Mouse (Mus musculus) activated CD4-positive, CD25-positive, alpha-beta regulatory T cell, adult 9 weeks (primary cell): ENCODE data around the gene Nop14. TPM values are rescaled to one million over a fixed set of nuclear protein-coding genes. Genes with fewer than 3 reads are reported as not detected.

Experiments used
- polyA plus RNA-seq: library from polyadenylated mRNA; unstranded; fragments of 100-300 nt; shearing (Covaris generic); gene quantifications from one replicate; pipeline ENCODE4 v1.2.1, GENCODE M21; 2017

The Nop14 gene
- 38.3 TPM for polyA plus RNA-seq

GRCm38 (mm10) chr5:34659686-34660590 lies at the start of gene Nop14, which contains the start of gene Grk4:
Gene Nop14, minus strand, starts transcription at chr5:34660148.
Gene Grk4, plus strand, starts transcription at chr5:34660379.

DNA sequence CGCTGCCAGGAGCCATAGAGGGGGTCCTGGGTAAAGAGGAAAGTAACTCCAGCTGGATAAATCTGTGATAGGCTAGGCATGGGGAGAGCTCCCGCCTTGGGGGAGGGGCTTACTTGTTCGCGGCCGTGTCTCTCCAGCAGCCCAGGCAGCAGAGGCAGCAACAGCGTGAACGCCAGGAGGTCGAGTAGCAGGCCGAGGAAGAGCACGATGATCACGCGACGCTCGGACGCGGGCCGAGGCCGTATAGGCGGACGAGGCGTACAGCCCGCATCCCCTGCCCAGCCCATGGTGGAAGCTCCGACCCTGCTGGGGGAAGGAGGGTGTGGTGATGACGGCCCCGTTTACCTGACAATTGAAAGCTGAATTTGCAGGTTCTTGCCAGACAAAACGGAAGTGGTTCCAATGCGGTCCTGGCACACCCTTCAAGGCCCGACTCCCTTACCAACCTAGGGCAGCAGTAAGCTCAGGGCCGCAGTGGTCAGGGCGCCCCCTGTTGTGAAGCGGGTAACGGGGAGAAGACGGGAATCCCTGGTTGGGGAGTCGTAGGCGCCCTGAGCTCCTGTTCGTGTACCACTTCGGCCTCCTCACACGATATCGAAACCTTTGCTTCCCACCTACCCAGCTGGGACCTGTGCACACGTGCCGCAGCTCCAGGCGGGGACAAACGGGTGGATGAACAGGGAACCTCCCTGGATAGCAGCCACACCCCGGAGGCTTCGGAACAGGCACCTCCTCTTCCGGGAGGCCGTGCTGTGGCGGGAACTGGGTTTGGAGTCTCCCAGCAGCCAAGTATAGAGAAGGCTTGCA lies 23.3 kb downstream of the Nop14 start, which contains the start of gene Mfsd10:
TSS of gene Mfsd10 (minus strand) at position 732 of the 807 bp plus-strand sequence.

Other genes with a start within 250 kb of the Nop14 start
- gene Tnip2, start 146.2 kb downstream of the Nop14 start, polyA plus RNA-seq = 31.8 TPM
- gene Sh3bp2, start 134.3 kb downstream of the Nop14 start, polyA plus RNA-seq = 17.6 TPM
- gene Add1, start 86.5 kb downstream of the Nop14 start, polyA plus RNA-seq = 202 TPM
- gene Mfsd10, start 22.9 kb downstream of the Nop14 start, polyA plus RNA-seq = 99.8 TPM
- 8.3 TPM for gene Grk4, start 231 bp upstream of the Nop14 start, polyA plus RNA-seq
- gene Htt, start 101.6 kb upstream of the Nop14 start, polyA plus RNA-seq = 8.4 TPM
- 1.0 TPM for gene Msantd1, start 247.9 kb upstream of the Nop14 start, polyA plus RNA-seq